Mouse (Mus musculus): ENCODE data around the gene Gm20388. TPM values are rescaled to one million over a fixed set of nuclear protein-coding genes. Genes with fewer than 3 reads are reported as not detected.

The Gm20388 gene
- total RNA-seq, 2 experiments from 2014 or later, result 18.5 to 23.8 TPM

GRCm38 (mm10) chr8:119913181-119913580, 2.5 kb downstream of the Gm20388 start:
- ATAC-seq (replicated peaks; ENCODE audit: poor library complexity, severe bottlenecking), result no peak

- ATAC-seq (replicated peaks; ENCODE audit: poor library complexity, severe bottlenecking), result peak; percentile 43
Observed at GRCm38 (mm10) chr8:119914161-119914560, 3.5 kb downstream of the Gm20388 start.

GRCm38 (mm10) chr8:119915298-119915697, 4.7 kb downstream of the Gm20388 start:
- ATAC-seq (replicated peaks; ENCODE audit: poor library complexity, severe bottlenecking), result no peak

- ATAC-seq (replicated peaks; ENCODE audit: poor library complexity, severe bottlenecking), result no peak
Observed at GRCm38 (mm10) chr8:119916237-119916892, 5.7 kb downstream of the Gm20388 start.

- no peak for ATAC-seq (replicated peaks; ENCODE audit: poor library complexity, severe bottlenecking)
Observed at GRCm38 (mm10) chr8:119917415-119917814, 6.8 kb downstream of the Gm20388 start.

- no peak for ATAC-seq (replicated peaks; ENCODE audit: poor library complexity, severe bottlenecking)
Observed at GRCm38 (mm10) chr8:119918155-119918567, 7.5 kb downstream of the Gm20388 start.

GRCm38 (mm10) chr8:119923259-119923658, 12.6 kb downstream of the Gm20388 start:
- ATAC-seq (replicated peaks; ENCODE audit: poor library complexity, severe bottlenecking), result no peak

GRCm38 (mm10) chr8:119925428-119925827, 14.8 kb downstream of the Gm20388 start:
- ATAC-seq (replicated peaks; ENCODE audit: poor library complexity, severe bottlenecking), result no peak

- ATAC-seq (replicated peaks; ENCODE audit: poor library complexity, severe bottlenecking), result peak; percentile 82
Observed at GRCm38 (mm10) chr8:119926474-119926873, 15.8 kb downstream of the Gm20388 start.

GRCm38 (mm10) chr8:119927422-119928092, 16.9 kb downstream of the Gm20388 start:
- ATAC-seq (replicated peaks; ENCODE audit: poor library complexity, severe bottlenecking), result peak; percentile 51; the same call in 1 of the 2 replicates

GRCm38 (mm10) chr8:119931317-119931716, 20.7 kb downstream of the Gm20388 start:
- ATAC-seq (replicated peaks; ENCODE audit: poor library complexity, severe bottlenecking), result no peak

GRCm38 (mm10) chr8:119933681-119934080, 23.0 kb downstream of the Gm20388 start:
- ATAC-seq (replicated peaks; ENCODE audit: poor library complexity, severe bottlenecking), result no peak

- peak; percentile 34 for ATAC-seq (replicated peaks; ENCODE audit: poor library complexity, severe bottlenecking)
Observed at GRCm38 (mm10) chr8:119935541-119935940, 24.9 kb downstream of the Gm20388 start.

GRCm38 (mm10) chr8:119938481-119938880, 27.8 kb downstream of the Gm20388 start:
- ATAC-seq (replicated peaks; ENCODE audit: poor library complexity, severe bottlenecking), result no peak

- no peak for ATAC-seq (replicated peaks; ENCODE audit: poor library complexity, severe bottlenecking)
Observed at GRCm38 (mm10) chr8:119939336-119939735, 28.7 kb downstream of the Gm20388 start.

- no peak for ATAC-seq (replicated peaks; ENCODE audit: poor library complexity, severe bottlenecking)
Observed at GRCm38 (mm10) chr8:119941471-119941870, 30.8 kb downstream of the Gm20388 start.

GRCm38 (mm10) chr8:119943616-119944015, 33.0 kb downstream of the Gm20388 start:
- no peak for ATAC-seq (replicated peaks; ENCODE audit: poor library complexity, severe bottlenecking)

GRCm38 (mm10) chr8:119944096-119944811, 33.6 kb downstream of the Gm20388 start:
- peak; percentile 86 for ATAC-seq (replicated peaks; ENCODE audit: poor library complexity, severe bottlenecking)

GRCm38 (mm10) chr8:119946326-119946865, 35.8 kb downstream of the Gm20388 start:
- no peak for ATAC-seq (replicated peaks; ENCODE audit: poor library complexity, severe bottlenecking)

GRCm38 (mm10) chr8:119947653-119948052, 37.0 kb downstream of the Gm20388 start:
- ATAC-seq (replicated peaks; ENCODE audit: poor library complexity, severe bottlenecking), result no peak

GRCm38 (mm10) chr8:119948340-119948739, 37.7 kb downstream of the Gm20388 start:
- no peak for ATAC-seq (replicated peaks; ENCODE audit: poor library complexity, severe bottlenecking)
